Mouse (Mus musculus) kidney, adult 2 months (tissue): Measurements from ENCODE around the gene Fam161a. TPM values are rescaled to one million over a fixed set of nuclear protein-coding genes. Genes with fewer than 3 reads are reported as not detected.

Source experiments
- DNase-seq: peaks from one replicate; pipeline ENCODE4 v3.0.0; 2021
- H3K27ac ChIP-seq: fragments of 200-500 bp; 2 replicates; pipeline ENCODE4 v1.5.1; 2012; ENCODE audit warnings: low read depth, low read length, control low read depth, inconsistent platforms; ENCODE audit not compliant: insufficient read depth
- H3K27me3 ChIP-seq: fragments of 200-500 bp; replicated peaks from 2 replicates; pipeline ENCODE4 v1.6.1; 2012; ENCODE audit warnings: mild to moderate bottlenecking, moderate library complexity, low read length, inconsistent platforms; ENCODE audit not compliant: control insufficient read depth, insufficient read depth
- H3K36me3 ChIP-seq: fragments of 200-500 bp; 2 replicates; pipeline ENCODE4 v1.6.1; 2012; ENCODE audit warnings: mild to moderate bottlenecking, moderate library complexity, low read length, inconsistent platforms; ENCODE audit not compliant: control insufficient read depth, insufficient read depth
- H3K4me1 ChIP-seq: fragments of 200-500 bp; 2 replicates; pipeline ENCODE4 v1.6.1; 2011; ENCODE audit warnings: low read length; ENCODE audit not compliant: control insufficient read depth, insufficient read depth
- H3K4me3 ChIP-seq: fragments of 200-500 bp; 2 replicates; pipeline ENCODE4 v1.5.1; 2011; ENCODE audit warnings: mild to moderate bottlenecking, low read depth, low read length, control low read depth; ENCODE audit not compliant: insufficient read depth
- CTCF ChIP-seq: fragments of 200-500 bp; conservative IDR thresholded peaks from 2 replicates; pipeline ENCODE4 v1.5.1; 2011; ENCODE audit warnings: low read depth, mild to moderate bottlenecking, control low read depth, low read length, moderate library complexity, mixed read lengths; ENCODE audit not compliant: insufficient read depth, insufficient read length
- POLR2A ChIP-seq: fragments of 200-500 bp; IDR thresholded peaks from one replicate; pipeline ENCODE4 v1.6.1; 2011; ENCODE audit warnings: low read depth, low read length, control low read depth
- WGBS: fragments of 180-500 bp; shearing (Covaris S2); methylation state at CpG from one replicate; pipeline ENCODE4 v1.1.7; 2018; 5-methylcytosine and 5-hydroxymethylcytosine counted together
- polyA plus RNA-seq: library from polyadenylated mRNA; depleted of rRNA; stranded (reverse); fragments of >200 nt; gene quantifications from 2 replicates; pipeline ENCODE4 v1.2.3, GENCODE M21; 2012

Fam161a gene
- polyA plus RNA-seq, 1 experiment: 4.0 TPM

DNA sequence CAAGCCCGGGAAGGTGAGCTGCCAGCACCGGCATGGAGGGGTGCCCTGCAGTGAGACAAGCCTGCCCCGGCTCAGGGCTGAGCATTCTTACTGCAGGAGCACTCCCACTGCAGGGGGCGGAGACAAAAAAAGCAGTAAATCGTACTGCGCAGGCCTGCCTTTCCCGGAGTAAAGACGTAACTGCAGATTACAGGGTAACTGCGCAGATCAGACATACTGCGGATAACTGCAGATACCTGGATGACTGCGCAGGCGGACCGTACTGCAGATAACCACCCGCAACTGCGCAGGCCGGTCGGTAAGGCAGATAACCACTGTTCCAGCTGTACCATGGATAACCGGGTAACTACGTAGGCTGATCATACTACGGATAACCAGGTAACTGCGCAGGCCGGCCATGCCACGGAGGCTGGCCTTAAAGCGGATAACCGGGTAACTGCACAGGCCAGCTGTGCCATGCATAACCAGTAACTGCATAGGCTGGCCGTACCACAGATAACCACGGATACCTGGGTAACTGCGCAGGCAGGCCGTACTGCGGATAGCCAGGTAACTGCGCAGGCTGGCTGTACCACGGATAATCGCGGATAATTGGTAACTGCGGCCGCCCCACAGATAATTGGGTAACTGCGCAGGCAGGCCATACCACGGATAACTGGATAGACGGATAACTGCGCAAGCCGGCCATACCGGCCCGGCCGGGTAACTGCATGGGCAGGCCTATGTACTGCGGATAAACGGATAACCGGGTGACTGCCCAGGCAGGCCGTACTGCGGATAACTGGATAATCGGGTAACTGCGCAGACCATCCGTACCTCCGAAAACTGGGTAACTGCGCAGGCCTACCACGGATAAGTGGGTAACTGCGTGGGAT lies 35.3 kb upstream of the Fam161a start, which contains the start of gene Zrsr1:
Gene Zrsr1, plus strand, starts transcription at position 171 of the 875 bp plus-strand sequence.
- Histone ChIP-seq H3K4me3 (peak within 1 kb of the TSS; percentile 84), H3K36me3 (no peaks in the 10 kb centered on the region), H3K27ac (peak within 1 kb of the TSS; percentile 51), H3K4me1 (peaks cover 4% of the 10 kb centered on the region; the same call in 1 of the 2 replicates), H3K27me3 (no peaks in the 10 kb centered on the region)
- peak; percentile 89 for DNase-seq
- no peak for TF ChIP-seq CTCF
- TF ChIP-seq POLR2A: peak; percentile 87
- 57% methylated on average over 56 of the region's 56 CpGs for WGBS

DNA sequence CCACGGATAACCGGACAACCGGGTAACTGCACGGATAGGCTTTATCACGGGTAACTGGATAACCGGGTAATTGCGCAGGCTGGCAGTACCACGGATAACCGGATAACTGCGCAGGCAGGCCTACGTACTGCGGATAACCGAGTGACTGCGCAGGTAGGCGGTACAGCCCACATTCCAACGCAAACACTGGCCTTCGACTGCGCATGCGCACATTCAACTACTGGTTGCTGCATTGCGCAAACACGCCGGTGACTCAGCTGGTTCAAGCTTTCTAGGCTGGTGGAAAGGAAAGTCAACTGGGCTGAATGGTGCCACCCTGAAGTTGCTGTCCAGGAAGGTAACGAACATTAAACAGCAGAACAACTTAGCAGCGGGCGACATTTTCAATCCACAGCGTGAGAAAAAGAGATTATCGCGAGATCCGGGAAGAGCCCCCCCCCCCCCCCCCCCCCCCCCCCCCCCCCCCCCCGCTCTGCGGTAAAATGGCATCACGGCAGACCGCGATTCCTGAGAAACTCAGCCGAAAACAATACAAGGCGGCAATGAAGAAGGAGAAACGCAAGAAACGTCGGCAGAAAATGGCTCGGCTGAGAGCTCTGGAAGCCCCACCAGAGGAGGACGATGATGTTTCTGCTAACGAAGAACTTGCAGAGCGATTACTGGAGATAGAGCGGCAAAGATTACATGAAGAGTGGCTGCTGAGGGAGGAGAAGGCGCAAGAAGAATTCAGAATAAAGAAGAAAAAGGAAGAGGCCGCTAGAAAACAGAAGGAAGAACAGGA lies 34.4 kb upstream of the Fam161a start:
- H3K36me3 ChIP-seq: no peaks in the 10 kb centered on the region

DNA sequence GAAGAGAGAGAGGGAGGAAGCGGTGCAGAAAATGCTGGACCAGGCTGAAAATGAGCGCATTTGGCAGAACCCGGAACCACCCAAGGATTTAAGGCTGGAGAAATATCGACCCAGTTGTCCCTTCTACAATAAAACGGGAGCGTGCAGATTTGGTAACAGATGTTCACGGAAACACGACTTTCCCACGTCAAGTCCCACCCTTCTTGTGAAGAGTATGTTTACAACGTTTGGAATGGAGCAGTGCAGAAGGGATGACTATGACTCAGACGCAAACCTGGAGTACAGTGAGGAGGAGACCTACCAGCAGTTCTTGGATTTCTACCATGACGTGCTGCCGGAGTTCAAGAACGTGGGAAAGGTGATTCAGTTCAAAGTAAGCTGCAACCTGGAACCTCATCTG lies 33.7 kb upstream of the Fam161a start:
- Histone ChIP-seq H3K4me1 (peaks cover 4% of the 10 kb centered on the region; the same call in 1 of the 2 replicates), H3K27ac (no peak overlapping the region), H3K27me3 (no peaks in the 10 kb centered on the region), H3K36me3 (no peaks in the 10 kb centered on the region), H3K4me3 (peak overlapping the region; percentile 53)
- no peak for DNase-seq
- 50% methylated on average over 14 of the region's 14 CpGs for WGBS
- no peak for TF ChIP-seq CTCF
- TF ChIP-seq POLR2A: no peak

More for the DNA sequence above, 34.4 kb upstream of the Fam161a start:
- Histone ChIP-seq H3K27me3 (no peaks in the 10 kb centered on the region), H3K4me1 (peaks cover 4% of the 10 kb centered on the region; the same call in 1 of the 2 replicates), H3K4me3 (peak overlapping the region; percentile 84), H3K27ac (peak overlapping the region; percentile 48; the same call in 1 of the 2 replicates)
- WGBS: 52% methylated on average over 42 of the region's 46 CpGs
- TF ChIP-seq CTCF: no peak
- peak; percentile 22 for TF ChIP-seq POLR2A
- peak; percentile 93 for DNase-seq

DNA sequence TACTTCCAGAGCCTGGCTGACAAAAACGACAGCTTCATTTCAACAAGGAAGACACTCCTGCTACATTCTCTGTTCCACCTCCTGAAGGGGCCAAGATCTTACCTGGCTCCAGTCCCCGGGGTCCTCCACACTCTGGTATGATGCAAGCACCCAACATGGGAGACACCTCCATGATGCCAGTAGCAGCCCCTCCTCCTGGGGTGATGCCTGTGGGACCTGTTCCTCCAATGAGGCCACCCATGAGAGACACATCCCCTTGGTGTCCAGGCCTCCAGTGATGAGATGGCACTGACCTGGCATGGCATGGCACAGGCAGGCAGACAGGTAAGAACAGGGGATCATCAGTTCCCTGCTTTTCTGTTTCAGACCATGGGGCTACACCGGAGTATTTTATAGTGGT lies 29.1 kb upstream of the Fam161a start:
- Histone ChIP-seq H3K27ac (no peak overlapping the region), H3K36me3 (no peaks in the 10 kb centered on the region), H3K27me3 (no peaks in the 10 kb centered on the region), H3K4me1 (peaks cover 9% of the 10 kb centered on the region), H3K4me3 (no peak overlapping the region)
- no peak for TF ChIP-seq CTCF
- no peak for TF ChIP-seq POLR2A
- DNase-seq: no peak
- WGBS: 84% methylated on average over 3 of the region's 3 CpGs

DNA sequence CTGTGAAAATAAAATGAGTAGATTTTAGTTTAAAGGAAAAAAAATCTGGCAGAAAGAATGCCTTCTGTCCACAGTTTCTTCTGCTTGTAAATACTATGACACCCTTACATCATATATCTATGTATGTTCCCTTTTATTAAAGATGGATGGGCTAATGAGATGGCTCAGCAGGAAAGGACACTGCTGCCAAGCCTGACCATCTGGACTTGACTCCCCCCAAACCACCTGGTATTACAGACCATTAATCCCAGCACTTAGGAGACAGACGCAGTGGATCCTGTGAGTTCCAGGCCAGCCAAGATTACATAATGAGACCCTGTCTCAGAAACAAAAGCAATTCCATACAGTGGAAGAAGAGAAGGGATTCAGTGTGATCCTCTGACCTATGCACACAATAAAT lies 28.6 kb upstream of the Fam161a start:
- TF ChIP-seq CTCF: no peak
- TF ChIP-seq POLR2A: no peak
- 44% methylated on average over 1 of the region's 1 CpGs for WGBS
- H3K27ac ChIP-seq: no peak overlapping the region

DNA sequence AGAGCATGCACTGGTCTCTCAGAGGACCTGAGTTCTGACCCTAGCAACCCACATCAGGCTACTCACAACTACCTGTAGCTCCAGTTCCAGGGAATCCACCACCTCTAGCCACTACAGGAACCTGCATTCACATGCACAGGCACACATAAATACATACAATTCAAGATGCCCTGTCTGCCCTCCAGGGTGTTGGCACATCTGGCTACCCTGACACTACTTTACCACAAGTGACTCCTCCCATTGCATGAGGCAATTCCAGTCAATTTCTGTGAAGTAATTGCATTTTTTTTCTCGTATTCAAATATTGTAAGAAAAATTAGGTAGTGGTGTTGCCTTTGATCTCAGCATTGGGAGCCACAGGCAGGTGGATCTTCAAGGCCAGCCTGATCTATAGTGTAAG lies 28.1 kb upstream of the Fam161a start:
- TF ChIP-seq POLR2A: no peak
- TF ChIP-seq CTCF: no peak
- Histone ChIP-seq H3K36me3 (no peaks in the 10 kb centered on the region), H3K4me3 (no peak overlapping the region), H3K4me1 (peaks cover 9% of the 10 kb centered on the region), H3K27me3 (no peaks in the 10 kb centered on the region), H3K27ac (no peak overlapping the region)
- 81% methylated on average over 1 of the region's 1 CpGs for WGBS
- no peak for DNase-seq

More for the DNA sequence above, 28.6 kb upstream of the Fam161a start:
- no peaks in the 10 kb centered on the region for H3K27me3 ChIP-seq
- H3K4me1 ChIP-seq: peaks cover 9% of the 10 kb centered on the region
- H3K36me3 ChIP-seq: no peaks in the 10 kb centered on the region
- no peak for DNase-seq
- H3K4me3 ChIP-seq: no peak overlapping the region
